Comparison of ENCODE assay signal across 16 mouse cellular contexts in genomic region chr2:6850102-6850644, GRCm38 (mm10).
DNase-seq lines count a peak whose midpoint lies in the region; ATAC-seq and TF ChIP-seq lines count a peak whose summit lies in the region.
"Had no signal": no experiment of that assay in that cellular context is flagged by ENCODE, and none has a peak within 500 bp of the region (broad histone marks: within the 10 kb centered on the region; RNA-seq: fewer than 3 reads in every experiment).

No protein-coding gene starts in this region.

- no peaks in the 10 kb centered on the region for H3K36me3 ChIP-seq in embryonic facial prominence, embryonic 14.5 days (ENCODE audit: control insufficient read depth, insufficient read depth, low read length)
- no peaks in the 10 kb centered on the region for H3K36me3 ChIP-seq in embryonic facial prominence, embryonic 10.5 days (replicated peaks)
- H3K36me3 ChIP-seq in hindbrain, embryonic 14.5 days (replicated peaks; ENCODE audit: control insufficient read depth, insufficient read depth) = no peaks in the 10 kb centered on the region
- no peaks in the 10 kb centered on the region for H3K36me3 ChIP-seq in neural tube, embryonic 14.5 days (ENCODE audit: control insufficient read depth, insufficient read depth, low read length)
- H3K36me3 ChIP-seq: kidney, embryonic 15.5 days; limb, embryonic 15.5 days had no signal

- TF ChIP-seq CTCF in layer of hippocampus, adult 2 months (conservative IDR thresholded peaks at IDR 0.05) = no peak

- no peaks in the 10 kb centered on the region for H3K27me3 ChIP-seq in embryonic facial prominence, embryonic 14.5 days (replicated peaks; ENCODE audit: control insufficient read depth, insufficient read depth, low read length)
- H3K27me3 ChIP-seq in embryonic facial prominence, embryonic 10.5 days (replicated peaks; ENCODE audit: low read depth, poor library complexity, severe bottlenecking) = no peaks in the 10 kb centered on the region
- H3K27me3 ChIP-seq in hindbrain, embryonic 14.5 days (ENCODE audit: control insufficient read depth, insufficient read depth, low read length) = no peaks in the 10 kb centered on the region
- H3K27me3 ChIP-seq in neural tube, embryonic 14.5 days (ENCODE audit: control insufficient read depth, insufficient read depth, low read length) = no peaks in the 10 kb centered on the region
- H3K27me3 ChIP-seq: kidney, embryonic 15.5 days; limb, embryonic 15.5 days had no signal

- no peak overlapping the region for H3K4me3 ChIP-seq in embryonic facial prominence, embryonic 14.5 days (ENCODE audit: low read depth, low read length)
- H3K4me3 ChIP-seq in embryonic facial prominence, embryonic 10.5 days = no peak overlapping the region
- H3K4me3 ChIP-seq in layer of hippocampus, adult 2 months = no peak overlapping the region
- H3K4me3 ChIP-seq in hindbrain, embryonic 14.5 days (replicated peaks; ENCODE audit: low read length) = no peak overlapping the region
- H3K4me3 ChIP-seq in neural tube, embryonic 14.5 days (ENCODE audit: low read depth, low read length) = no peak overlapping the region
- H3K4me3 ChIP-seq: erythroblast, embryonic 14.5 days; kidney, embryonic 15.5 days; limb, embryonic 15.5 days had no signal

- H3K4me2 ChIP-seq in embryonic facial prominence, embryonic 14.5 days (ENCODE audit: low read depth, low read length) = no peak overlapping the region
- H3K4me2 ChIP-seq in hindbrain, embryonic 14.5 days (replicated peaks) = no peak overlapping the region
- no peak overlapping the region for H3K4me2 ChIP-seq in neural tube, embryonic 14.5 days (ENCODE audit: low read depth, low read length)
- H3K4me2 ChIP-seq: kidney, embryonic 15.5 days; limb, embryonic 15.5 days had no signal

- no peaks in the 10 kb centered on the region for H3K4me1 ChIP-seq in embryonic facial prominence, embryonic 14.5 days (ENCODE audit: control insufficient read depth, insufficient read depth, low read length)
- H3K4me1 ChIP-seq in embryonic facial prominence, embryonic 10.5 days = no peaks in the 10 kb centered on the region
- H3K4me1 ChIP-seq in hindbrain, embryonic 14.5 days (replicated peaks; ENCODE audit: control insufficient read depth, insufficient read depth, low read length) = 0 out of 2 replicates have a peak, but pooled peaks cover 3% of the 10 kb centered on the region
- no peaks in the 10 kb centered on the region for H3K4me1 ChIP-seq in neural tube, embryonic 14.5 days (ENCODE audit: control insufficient read depth, insufficient read depth, low read length)
- H3K4me1 ChIP-seq: kidney, embryonic 15.5 days; limb, embryonic 15.5 days had no signal

- intact Hi-C loops in left cerebral cortex, postnatal 10 days (cut with DNase I) = no loop called here

- WGBS in embryonic facial prominence, embryonic 14.5 days = 41% methylated on average over 2 of the region's 2 CpGs
- WGBS in embryonic facial prominence, embryonic 10.5 days = 57% methylated on average over 2 of the region's 2 CpGs
- 19% methylated on average over 2 of the region's 2 CpGs for WGBS in hindbrain, embryonic 14.5 days
- 12% methylated on average over 2 of the region's 2 CpGs for WGBS in neural tube, embryonic 14.5 days

- DNase-seq in embryonic facial prominence, embryonic 14.5 days (ENCODE audit: low spot score) = peak; percentile 60
- no peak for DNase-seq in embryonic facial prominence, embryonic 10.5 days (ENCODE audit: low spot score)
- DNase-seq in layer of hippocampus, adult 2 months (ENCODE audit: low spot score in 2 of 2) = no peak
- no peak for DNase-seq in layer of hippocampus, adult 9-10 months (ENCODE audit: low spot score)
- no peak for DNase-seq in hindbrain, embryonic 14.5 days (ENCODE audit: low spot score)
- DNase-seq in left cerebral cortex, postnatal 10 days (ENCODE audit: extremely low spot score in 1 of 2, low spot score in 2 of 2) = no peak
- DNase-seq: adrenal gland, adult 2 months; gastrocnemius, postnatal 25 days; right cerebral cortex, postnatal 4 days had no signal

- 0 out of 2 replicates have a peak, but pooled peaks cover 4% of the 10 kb centered on the region for H3K9me3 ChIP-seq in embryonic facial prominence, embryonic 14.5 days (ENCODE audit: control insufficient read depth, low read length)
- no peaks in the 10 kb centered on the region for H3K9me3 ChIP-seq in embryonic facial prominence, embryonic 10.5 days
- no peaks in the 10 kb centered on the region for H3K9me3 ChIP-seq in hindbrain, embryonic 14.5 days (ENCODE audit: control insufficient read depth, low read length)
- H3K9me3 ChIP-seq in neural tube, embryonic 14.5 days (ENCODE audit: control insufficient read depth, low read length) = no peaks in the 10 kb centered on the region
- H3K9me3 ChIP-seq: kidney, embryonic 15.5 days; limb, embryonic 15.5 days had no signal

- H3K9ac ChIP-seq in embryonic facial prominence, embryonic 14.5 days (ENCODE audit: low read depth, low read length) = no peak overlapping the region
- no peak overlapping the region for H3K9ac ChIP-seq in hindbrain, embryonic 14.5 days
- H3K9ac ChIP-seq in neural tube, embryonic 14.5 days (replicated peaks; ENCODE audit: low read depth, low read length) = no peak overlapping the region
- H3K9ac ChIP-seq: kidney, embryonic 15.5 days; limb, embryonic 15.5 days had no signal

- H3K27ac ChIP-seq in embryonic facial prominence, embryonic 14.5 days (replicated peaks; ENCODE audit: low read depth, low read length) = no peak overlapping the region
- H3K27ac ChIP-seq in embryonic facial prominence, embryonic 10.5 days (replicated peaks) = no peak overlapping the region
- peak overlapping the region; percentile 15; the same call in 1 of the 2 replicates for H3K27ac ChIP-seq in layer of hippocampus, adult 2 months
- H3K27ac ChIP-seq in hindbrain, embryonic 14.5 days = 0 out of 2 replicates have a peak overlapping the region, but pooled peaks have one; percentile 17
- 0 out of 2 replicates have a peak overlapping the region, but pooled peaks have one; percentile 62 for H3K27ac ChIP-seq in neural tube, embryonic 14.5 days (ENCODE audit: low read depth, low read length)
- H3K27ac ChIP-seq: kidney, embryonic 15.5 days; limb, embryonic 15.5 days; stomach, postnatal 0 days had no signal

- peak; percentile 68; the same call in 1 of the 2 replicates for ATAC-seq in embryonic facial prominence, embryonic 14.5 days (ENCODE audit: low read depth)
- 0 out of 2 replicates have a peak, but pooled peaks have one; percentile 69 for ATAC-seq in hindbrain, embryonic 14.5 days (ENCODE audit: low FRiP score)
- ATAC-seq in neural tube, embryonic 14.5 days (ENCODE audit: low read depth) = peak; percentile 86
- ATAC-seq in megakaryocyte-erythroid progenitor cell, adult 5-6 weeks (replicated peaks; ENCODE audit: low FRiP score, low TSS enrichment, poor library complexity, severe bottlenecking) = no peak
- ATAC-seq: lung, postnatal 0 days had no signal

Comparison
In these comparisons a context has a peak if more than half of its experiments do, and no peak if none do; other contexts are left out.
1. H3K27ac ChIP-seq: peak in layer of hippocampus, adult 2 months (single experiment), hindbrain, embryonic 14.5 days (single experiment) and neural tube, embryonic 14.5 days (single experiment); none in embryonic facial prominence, embryonic 14.5 days (single experiment) and embryonic facial prominence, embryonic 10.5 days (single experiment).